Mouse (Mus musculus): ENCODE results near the gene Plch2. TPM values are rescaled to one million over a fixed set of nuclear protein-coding genes. Genes with fewer than 3 reads are reported as not detected.
A peak's percentile ranks its signal among the peaks of the same experiment; 100 is the strongest.

Plch2 gene
- total RNA-seq, 2 experiments from 2014 or later, result not detected

DNA sequence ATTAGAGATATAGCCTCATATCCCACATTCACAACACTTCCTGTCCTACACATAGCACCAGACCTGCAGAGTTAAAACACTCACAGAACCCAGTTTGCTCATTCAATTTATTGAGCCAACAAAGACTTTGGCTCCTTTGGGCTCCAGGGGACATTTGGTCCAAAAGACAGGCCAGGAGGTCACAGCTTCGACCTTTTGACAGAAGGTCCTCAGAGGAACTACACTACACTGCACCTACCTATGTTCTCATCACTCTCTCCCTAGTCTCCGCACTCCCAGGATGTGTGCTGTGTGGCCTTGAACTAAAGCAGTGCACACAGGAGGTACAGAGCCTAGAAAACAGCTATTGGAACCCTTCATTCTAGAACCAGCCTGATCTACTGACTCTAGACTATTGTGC lies 19.2 kb upstream of the Plch2 start:
- ATAC-seq (replicated peaks; ENCODE audit: low FRiP score, poor library complexity, severe bottlenecking), result no peak

DNA sequence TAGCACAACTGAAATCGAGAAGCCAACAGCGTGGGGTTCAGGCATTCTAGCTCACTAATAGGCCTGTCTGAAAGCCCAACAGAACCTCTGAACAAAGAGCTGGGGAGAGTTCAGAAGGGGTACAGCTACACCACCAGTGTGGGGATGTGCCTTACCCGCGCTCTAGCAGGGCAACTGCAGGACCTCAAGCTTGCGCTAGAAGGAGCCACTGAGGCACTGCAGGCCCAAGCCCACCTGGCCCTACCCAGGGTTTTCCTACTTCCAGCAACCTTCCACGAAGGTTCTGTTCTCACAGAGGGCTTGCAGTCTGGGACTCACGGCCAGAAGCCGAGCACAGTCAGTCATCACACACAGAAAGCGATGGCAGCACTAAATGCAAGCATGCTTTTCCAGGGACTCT lies 18.6 kb upstream of the Plch2 start:
- no peak for ATAC-seq (replicated peaks; ENCODE audit: low FRiP score, poor library complexity, severe bottlenecking)

DNA sequence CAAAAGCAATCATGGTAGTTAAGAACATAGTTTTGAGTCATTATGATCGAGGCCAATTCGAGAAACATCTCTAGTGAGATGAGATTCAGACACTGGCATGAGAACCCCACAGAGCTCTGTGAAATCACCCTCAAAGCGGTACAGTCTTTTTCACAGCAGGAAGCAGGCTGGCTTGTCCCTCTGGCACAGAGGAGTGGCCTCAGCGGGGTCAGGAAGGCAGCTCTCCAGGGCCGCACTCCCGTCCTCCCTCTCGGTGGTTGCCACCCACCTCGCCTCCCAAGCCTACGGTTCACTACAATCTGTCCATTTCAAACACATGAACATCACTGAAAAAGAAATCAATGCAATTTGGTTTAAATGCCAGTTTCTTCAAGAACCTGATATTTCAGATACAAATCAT lies 17.8 kb upstream of the Plch2 start:
- no peak for ATAC-seq (replicated peaks; ENCODE audit: low FRiP score, poor library complexity, severe bottlenecking)

DNA sequence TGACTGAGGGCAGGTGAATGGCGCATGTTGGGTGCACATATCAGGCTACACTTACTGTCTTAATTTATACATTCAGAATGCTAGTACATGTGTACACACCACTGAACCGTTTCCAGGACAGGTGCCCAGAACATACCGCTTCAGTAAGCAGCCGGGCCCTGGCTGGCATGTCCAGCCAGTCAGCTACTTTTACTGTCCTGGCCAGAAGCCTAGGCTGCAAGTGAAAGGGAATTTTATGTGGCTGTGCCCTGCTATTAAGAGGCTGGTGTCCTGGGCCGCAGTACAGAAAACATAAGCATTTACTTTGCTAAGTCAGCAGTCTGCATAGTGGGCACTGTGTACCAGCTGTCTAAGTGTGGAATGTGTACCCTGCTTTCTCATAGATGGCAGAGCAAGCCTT lies 14.3 kb upstream of the Plch2 start:
- no peak for ATAC-seq (replicated peaks; ENCODE audit: low FRiP score, poor library complexity, severe bottlenecking)

DNA sequence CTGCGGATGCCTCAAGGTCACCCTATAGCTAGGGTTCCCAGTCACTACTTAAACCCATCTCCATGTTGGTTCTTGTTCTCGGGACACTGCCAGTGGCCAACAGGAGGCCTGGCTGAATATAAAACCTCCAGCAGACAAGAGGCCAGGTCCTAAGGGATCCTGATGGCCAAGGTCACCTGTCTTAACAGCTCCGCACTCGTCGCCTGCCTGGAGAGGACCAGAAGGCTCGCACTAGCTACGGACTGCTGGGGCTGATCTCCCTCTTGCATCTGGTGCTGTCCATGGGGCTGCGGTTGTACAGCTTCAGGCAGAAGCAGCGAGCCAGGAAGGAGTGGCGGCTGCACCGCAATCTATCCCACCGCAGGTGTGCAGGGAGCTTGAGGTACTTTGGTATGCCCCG lies 13.6 kb upstream of the Plch2 start:
- ATAC-seq (replicated peaks; ENCODE audit: low FRiP score, poor library complexity, severe bottlenecking), result no peak

DNA sequence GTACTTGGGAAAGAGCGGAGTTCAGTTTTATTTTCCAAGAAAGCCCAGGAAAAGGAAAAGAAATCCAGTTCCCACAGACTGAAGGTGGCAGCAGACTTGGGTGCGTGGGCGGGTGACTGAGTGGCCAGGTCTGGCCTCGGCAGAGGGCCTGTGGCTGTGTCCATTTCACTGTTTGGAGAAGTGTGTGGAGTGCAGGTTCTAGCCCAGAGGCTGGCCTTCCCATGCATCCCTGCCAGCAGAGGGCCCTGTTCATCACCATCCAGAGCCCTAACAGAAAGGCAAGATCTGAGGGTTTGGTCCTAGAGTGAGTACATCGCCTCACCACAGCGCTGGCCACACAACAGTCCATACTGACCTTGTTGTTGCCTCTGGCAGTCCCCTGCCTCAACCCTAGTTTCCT lies 12.6 kb upstream of the Plch2 start:
- no peak for ATAC-seq (replicated peaks; ENCODE audit: low FRiP score, poor library complexity, severe bottlenecking)

DNA sequence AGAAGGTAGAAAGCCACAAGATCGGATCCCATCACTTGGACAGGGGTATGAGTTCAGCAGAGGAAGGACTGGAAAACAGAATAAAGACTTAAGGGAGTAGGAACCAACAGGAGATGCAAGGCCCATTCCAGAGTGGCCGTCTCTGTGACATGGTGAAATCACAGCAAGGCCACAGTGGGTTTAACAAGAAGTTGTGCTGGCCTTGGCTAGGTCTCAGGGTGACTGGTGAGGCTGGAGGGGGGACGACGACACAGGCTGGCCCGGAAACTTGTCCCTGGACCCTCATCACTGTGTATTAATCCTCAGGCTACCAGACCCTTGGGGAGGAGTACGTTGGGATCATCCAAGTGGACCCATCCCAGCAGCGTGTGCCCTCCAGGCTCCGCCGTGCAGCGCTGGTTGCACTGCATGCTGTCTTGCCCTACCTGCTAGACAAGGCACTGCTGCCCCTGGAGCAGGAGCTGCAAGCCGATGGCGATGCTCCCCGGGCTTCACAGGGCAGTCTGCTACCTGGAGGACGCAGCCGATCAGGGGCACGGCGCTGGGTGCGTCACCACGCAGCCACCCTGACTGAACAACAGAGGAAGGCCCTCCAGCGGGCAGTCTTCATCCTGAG lies 11.9 kb upstream of the Plch2 start:
- ATAC-seq (replicated peaks; ENCODE audit: low FRiP score, poor library complexity, severe bottlenecking), result no peak

DNA sequence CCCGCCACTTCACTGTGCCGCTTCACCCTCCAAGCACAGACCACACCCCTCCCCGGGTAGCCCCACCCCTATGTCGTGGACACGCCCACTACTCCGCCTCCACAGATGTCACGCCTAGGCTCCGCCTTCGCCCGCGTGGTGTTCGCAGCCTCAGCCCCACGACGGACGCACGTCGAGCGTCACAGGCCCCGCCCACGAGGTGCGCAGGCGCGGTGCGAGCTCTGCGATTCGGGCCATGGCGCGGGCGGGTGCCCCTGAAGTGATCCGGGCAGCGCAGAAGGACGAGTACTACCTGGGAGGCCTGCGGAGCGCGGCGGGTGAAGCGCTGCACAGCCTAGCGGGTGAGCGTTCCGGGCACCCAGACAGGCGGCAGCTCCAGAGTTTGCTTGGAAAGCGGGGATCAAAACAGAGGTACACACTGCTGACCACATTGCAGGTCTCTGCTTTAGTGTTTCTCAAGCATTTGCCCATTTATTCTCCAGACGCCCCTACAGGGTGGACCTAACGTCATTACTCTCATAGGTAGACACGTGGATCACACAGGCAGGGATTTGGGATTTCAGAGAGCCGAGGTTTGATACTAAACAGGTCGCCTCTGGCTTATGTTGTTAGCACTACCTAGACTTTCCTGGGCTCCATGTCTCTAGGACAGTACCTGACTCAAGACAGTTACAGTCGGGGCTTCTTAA lies 10.4 kb upstream of the Plch2 start, which contains the start of gene Pex10:
TSS of gene Pex10 (plus strand) at position 183 of the 689 bp plus-strand sequence.
- ATAC-seq (replicated peaks; ENCODE audit: low FRiP score, poor library complexity, severe bottlenecking), result peak; percentile 89

DNA sequence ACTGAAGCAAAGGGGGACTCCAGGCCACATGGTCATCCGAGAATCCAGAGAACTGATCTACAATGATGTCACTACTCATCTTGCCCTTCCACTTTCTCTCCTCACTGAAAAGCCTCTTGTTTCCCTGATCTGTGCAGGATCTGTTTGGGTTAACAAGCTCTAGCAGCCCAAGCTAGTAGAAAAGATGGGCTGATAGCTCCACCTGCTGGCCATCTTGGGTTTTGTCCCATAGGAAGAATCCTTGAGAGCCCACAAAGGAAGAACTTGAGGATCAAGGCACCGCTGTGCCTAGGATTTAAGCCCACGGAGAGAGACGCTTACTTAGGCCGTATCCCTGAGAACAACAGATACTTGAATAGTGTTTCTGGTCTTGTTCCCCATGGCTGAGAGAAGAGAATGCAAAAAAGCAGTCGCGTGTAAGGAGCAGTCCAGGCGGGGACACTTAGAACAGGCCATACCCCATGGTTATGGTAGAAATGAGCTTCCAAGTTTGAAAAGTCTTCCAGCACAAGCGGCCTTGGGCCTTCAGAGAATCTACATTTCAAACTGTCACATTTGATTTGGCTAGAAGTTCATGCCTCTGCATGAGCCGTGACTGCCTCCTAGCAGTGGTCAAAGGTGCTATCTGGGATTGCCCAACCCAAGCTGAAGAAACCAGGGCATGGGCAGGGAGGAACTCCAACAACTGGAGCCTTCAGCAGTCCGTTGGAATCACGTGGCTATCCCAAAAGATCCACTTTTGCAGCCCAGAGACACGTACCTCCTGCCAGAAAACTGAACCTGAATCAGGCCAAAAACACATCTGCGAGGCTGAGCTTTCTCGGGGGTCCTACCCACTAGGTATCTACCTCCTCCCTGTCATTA lies 9.6 kb upstream of the Plch2 start:
- ATAC-seq (replicated peaks; ENCODE audit: low FRiP score, poor library complexity, severe bottlenecking), result peak; percentile 64

DNA sequence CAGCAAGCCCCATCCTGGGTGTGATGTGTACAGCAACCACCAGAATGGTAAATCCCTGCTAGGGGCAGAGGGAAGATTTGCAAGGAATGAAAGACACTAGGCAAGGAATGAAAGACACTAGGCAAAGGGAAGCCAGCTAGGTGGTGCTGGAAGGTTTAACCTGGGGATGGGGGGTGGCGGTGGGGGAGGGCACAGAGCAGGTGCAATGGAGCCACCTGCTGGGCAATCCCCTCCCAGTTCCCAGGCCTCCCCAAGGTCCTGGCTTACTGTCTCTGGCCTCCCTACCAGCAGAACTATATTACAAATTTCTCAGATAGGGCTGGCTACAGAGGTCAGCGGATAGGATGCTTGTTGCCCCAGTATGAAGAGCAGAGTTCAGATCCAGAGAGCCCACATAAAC lies 7.9 kb upstream of the Plch2 start:
- no peak for ATAC-seq (replicated peaks; ENCODE audit: low FRiP score, poor library complexity, severe bottlenecking)

DNA sequence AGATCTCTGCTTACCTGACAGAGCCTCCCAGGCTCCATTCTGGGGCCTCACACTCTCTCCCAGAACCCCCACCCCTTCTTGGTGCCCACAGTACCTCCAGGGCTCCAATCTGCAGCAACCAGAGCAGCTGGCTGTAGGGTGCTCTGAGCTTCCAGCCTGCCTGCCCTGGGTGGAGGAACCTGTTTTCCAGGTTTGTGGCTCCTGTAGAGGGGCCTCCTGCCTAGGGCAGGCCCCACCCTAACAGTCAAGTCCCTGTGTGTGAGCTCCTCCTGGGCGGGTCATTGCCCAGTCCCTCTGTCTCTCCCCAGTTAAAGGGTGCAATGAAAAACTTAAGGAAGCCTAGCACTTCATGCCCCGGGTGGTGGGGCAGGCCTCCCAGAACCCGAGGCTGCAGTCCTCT lies 7.3 kb upstream of the Plch2 start:
- ATAC-seq (replicated peaks; ENCODE audit: low FRiP score, poor library complexity, severe bottlenecking), result no peak

DNA sequence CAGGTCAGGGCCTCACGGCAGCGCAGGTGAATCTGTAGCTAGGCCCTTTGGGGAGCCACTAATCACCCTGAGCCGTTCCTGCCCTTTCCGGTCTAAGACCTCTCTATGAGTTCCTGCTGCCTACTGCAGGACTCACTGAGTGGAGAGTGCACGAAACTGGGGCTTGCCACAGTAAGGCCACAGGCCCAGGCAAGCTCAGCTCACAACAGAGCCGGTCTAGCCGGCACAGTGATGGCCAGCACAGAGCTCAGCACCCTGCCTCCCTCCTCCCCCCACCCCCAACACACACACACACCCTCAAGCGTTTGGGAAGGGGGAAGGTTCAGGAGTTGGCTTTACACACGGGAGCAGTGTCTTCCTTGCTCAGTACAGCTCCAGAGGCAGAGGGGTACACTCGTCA lies 1.7 kb upstream of the Plch2 start:
- ATAC-seq (replicated peaks; ENCODE audit: low FRiP score, poor library complexity, severe bottlenecking), result no peak

DNA sequence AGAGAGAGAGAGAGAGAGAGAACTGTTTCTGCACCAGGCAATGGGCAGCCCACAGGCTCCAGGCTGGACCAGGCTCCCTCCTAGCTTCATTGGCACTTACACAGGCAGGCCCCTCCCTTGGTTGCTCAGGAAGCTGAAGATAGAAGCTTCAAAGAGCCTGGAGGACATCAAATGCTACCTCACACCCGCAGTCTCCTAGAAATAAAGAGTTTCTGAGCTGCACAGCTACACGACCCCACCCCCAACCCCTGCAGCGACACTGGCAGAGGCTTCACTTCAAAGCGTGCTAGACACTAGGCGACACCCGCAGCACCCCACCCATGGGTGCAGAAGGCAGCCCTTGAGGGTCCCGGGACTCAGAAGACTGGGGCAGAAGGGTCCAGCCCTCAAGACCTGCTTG lies 6.5 kb downstream of the Plch2 start:
- ATAC-seq (replicated peaks; ENCODE audit: low FRiP score, poor library complexity, severe bottlenecking), result no peak

DNA sequence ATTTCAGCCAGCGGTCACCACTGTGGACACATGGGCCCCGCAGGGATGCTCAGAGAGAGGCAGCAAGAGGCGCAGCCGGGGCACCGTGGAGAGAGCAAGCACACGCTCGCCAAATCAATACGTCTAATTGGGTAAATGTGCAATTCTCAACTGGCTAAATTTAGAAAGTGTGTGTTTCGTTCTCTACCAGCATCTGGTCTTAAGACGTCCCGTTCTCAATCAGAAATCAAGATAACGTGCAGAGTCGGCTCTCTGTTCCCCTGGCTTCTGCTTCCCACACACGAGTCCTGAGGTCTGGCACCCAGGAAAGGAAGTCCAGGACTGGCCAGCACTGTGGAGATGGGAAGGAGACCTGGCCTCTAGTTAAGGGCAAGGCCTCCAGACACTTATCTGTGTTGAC lies 9.9 kb downstream of the Plch2 start:
- no peak for ATAC-seq (replicated peaks; ENCODE audit: low FRiP score, poor library complexity, severe bottlenecking)

DNA sequence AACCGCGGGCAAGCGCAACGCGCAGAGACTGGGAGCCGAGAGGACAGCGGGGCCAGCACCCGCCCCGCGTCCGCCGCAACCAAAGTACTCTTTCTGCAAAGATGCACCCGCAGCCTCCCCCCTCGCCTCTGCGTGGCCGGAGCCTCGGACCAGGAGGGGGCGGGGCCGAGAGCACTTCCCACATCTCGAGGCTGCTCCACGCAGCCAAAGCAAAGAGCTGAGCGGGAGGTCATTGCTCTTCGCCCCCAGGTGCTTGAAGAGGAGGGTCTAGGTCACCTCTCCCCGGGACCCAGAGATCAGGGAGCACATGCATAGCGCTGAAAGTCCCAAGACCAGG lies 13.3 kb downstream of the Plch2 start:
- no peak for ATAC-seq (replicated peaks; ENCODE audit: low FRiP score, poor library complexity, severe bottlenecking)

DNA sequence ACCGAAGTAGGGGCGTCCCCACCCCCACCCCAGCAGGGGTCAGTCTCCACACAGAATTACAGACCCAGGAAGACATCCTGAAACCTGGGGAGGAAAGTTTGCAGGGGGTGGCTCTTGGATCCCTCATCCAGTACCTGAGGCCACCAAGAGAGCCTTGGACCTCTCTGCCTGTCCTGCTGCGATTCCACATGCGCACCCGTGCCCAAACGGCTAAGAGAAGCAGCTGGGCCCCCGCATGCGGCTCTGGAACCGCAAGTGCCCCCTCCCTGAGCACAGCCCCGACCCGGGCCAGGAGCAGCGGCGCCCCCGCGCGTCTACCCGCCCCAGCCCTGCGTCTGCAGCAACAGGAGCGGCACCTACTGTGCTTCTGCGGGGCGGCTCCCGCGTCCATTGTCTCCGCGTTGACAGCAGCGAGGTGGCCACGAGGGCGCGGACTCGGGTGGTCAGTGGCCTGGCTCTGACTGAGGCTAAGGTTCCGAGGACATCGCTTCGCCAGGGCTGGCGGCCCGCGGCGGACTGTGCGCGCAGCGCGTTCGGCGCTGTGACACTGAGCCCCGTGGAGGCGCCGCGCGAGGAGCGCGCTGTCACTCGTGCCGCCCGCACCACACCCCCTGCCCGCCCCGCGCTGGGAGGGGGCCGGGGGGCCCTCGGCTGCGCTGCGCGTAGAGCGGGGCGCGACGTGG lies 13.8 kb downstream of the Plch2 start:
- ATAC-seq (replicated peaks; ENCODE audit: low FRiP score, poor library complexity, severe bottlenecking), result no peak

DNA sequence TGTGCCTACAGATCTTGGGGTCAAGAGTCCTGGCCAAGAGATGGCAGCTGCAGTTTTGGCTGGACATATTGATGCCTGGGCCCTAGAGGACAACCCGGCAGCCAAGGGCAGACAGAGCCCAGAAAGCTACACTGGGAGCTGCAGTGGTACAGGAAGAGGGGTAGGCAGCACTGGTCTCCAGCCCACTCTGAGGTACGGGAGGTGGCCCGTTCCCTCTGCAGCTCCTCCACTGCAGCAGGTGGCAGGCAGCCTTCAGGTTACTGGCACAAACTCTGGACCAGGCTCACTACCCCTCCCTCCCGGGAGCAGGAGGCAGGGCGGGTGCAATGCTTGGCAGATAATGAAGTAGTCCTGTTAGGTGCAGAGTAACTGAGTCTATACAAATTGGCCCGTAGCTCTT lies 15.9 kb downstream of the Plch2 start:
- ATAC-seq (replicated peaks; ENCODE audit: low FRiP score, poor library complexity, severe bottlenecking), result no peak

DNA sequence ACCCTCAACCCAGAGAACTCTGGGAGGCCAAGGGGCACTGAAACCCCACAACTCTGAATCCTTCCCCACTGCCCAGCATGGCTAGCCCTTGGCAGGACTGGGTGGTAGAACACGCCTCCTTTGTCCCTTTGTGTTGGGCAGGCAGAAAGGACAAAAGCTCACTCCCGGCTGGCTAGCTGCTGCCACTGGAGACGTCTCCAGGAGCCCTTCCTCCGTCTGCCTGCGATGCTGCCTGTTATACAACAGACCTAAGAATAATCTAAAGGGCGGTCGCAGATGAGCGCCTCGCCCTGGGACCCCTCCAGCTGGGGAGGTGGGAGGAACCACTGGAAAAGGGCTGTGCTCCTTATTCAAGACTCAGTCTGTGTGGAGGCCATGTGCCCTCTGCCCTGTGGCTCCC lies 16.4 kb downstream of the Plch2 start:
- ATAC-seq (replicated peaks; ENCODE audit: low FRiP score, poor library complexity, severe bottlenecking), result no peak

DNA sequence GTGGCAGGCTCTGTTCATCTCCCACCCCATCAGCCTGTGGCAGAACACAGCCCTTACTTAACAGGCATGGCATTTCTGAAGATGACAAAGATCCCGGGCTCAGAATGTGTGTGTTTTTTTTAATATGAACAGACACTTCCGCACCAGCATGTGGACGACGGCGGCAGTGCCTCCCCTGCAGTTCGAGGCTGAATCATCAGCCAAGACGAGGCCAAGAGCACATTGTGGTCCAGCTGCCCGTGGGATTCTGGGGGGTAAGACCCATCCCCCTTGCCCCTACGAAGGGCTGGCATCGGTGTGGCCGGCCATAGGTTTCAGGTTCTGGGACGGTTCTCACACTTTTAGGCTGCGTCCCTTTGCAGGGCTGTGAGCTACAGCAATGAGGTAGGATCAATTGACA lies 21.8 kb downstream of the Plch2 start:
- no peak for ATAC-seq (replicated peaks; ENCODE audit: low FRiP score, poor library complexity, severe bottlenecking)

DNA sequence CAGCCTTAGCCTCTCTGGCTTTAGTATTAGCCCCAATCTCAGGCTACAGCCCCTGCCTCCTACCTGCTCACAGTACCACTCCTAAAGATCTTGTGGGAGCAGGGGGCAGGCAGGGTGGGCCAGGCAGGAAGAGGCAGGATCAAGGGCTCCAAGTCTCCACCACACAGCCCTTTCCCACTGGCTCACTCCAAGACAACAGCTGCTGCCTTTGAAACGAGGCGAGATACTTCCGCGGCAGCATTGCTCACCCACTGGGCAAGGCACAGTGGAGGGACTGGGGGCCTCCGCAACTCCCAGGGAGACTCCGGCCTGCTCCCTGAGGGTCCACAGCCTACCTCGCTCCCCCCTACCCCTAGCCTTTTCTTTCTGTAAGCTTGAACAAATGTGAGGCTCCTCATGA lies 22.4 kb downstream of the Plch2 start:
- no peak for ATAC-seq (replicated peaks; ENCODE audit: low FRiP score, poor library complexity, severe bottlenecking)

DNA sequence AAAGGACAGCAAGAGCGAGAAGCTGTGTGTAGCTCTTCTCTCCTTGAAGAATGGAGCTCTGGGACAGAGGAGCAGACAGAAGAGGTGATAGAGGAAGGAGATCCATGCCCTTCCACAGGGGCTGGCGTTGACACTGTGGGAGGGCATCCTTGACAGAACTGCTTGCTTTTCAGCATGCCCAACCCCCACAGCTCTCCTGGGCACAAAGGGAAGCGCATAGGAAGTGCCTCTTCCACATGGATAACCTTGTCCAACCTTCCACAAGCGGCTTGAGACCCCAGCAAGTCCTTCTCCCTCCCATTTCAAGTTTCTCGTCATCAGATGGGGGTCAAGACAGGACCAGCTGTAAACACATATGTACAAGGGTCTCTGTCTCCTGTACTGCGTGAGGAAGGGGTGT lies 23.5 kb downstream of the Plch2 start:
- ATAC-seq (replicated peaks; ENCODE audit: low FRiP score, poor library complexity, severe bottlenecking), result no peak
